Mouse (Mus musculus): ENCODE data around the gene Creg1. TPM values are rescaled to one million over a fixed set of nuclear protein-coding genes. Genes with fewer than 3 reads are reported as not detected.
A peak's percentile ranks its signal among the peaks of the same experiment; 100 is the strongest.

Creg1 gene
- polyA plus RNA-seq (2015; fragmentation: Nextera tagmentation; extraction: Ambion mirVana), result 60.8 and 68.6 TPM in 2 replicates

- H3K4me2 ChIP-seq (ENCODE audit: low read depth, low read length), result peak within 1 kb of the TSS; percentile 88
- H3K4me3 ChIP-seq (ENCODE audit: low read length), result peak within 1 kb of the TSS; percentile 90
- peak; percentile 98 for ATAC-seq (ENCODE audit: low read depth)
- peak within 1 kb of the TSS; percentile 85 for H3K9ac ChIP-seq (ENCODE audit: low read length)
- H3K9me3 ChIP-seq (ENCODE audit: control insufficient read depth, low read length), result no peaks in the 10 kb centered on the region
- no peaks in the 10 kb centered on the region; the same call in 1 of the 2 replicates for H3K27me3 ChIP-seq (ENCODE audit: control insufficient read depth, insufficient read depth, low read depth, low read length)
- under 1% methylated on average over 57 of the region's 57 CpGs for WGBS
- no peaks in the 10 kb centered on the region for H3K36me3 ChIP-seq (ENCODE audit: control insufficient read depth, insufficient read depth, low read length)
- H3K4me1 ChIP-seq (replicated peaks; ENCODE audit: control insufficient read depth, insufficient read depth, low read length), result peaks cover 11% of the 10 kb centered on the region
- H3K27ac ChIP-seq (ENCODE audit: low read length), result peak within 1 kb of the TSS; percentile 59
Observed at GRCm38 (mm10) chr1:165763635-165764372, at the start of gene Creg1. Gene Creg1, plus strand, starts transcription at chr1:165763746.

GRCm38 (mm10) chr1:165713798-165714197, 49.7 kb upstream of the Creg1 start:
- Histone ChIP-seq H3K27ac (ENCODE audit: low read length) (no peak overlapping the region), H3K4me3 (ENCODE audit: low read length) (no peak overlapping the region), H3K36me3 (ENCODE audit: control insufficient read depth, insufficient read depth, low read length) (no peaks in the 10 kb centered on the region), H3K4me2 (ENCODE audit: low read depth, low read length) (no peak overlapping the region), H3K4me1 (replicated peaks; ENCODE audit: control insufficient read depth, insufficient read depth, low read length) (peaks cover 19% of the 10 kb centered on the region), H3K27me3 (ENCODE audit: control insufficient read depth, insufficient read depth, low read depth, low read length) (no peaks in the 10 kb centered on the region), H3K9me3 (ENCODE audit: control insufficient read depth, low read length) (no peaks in the 10 kb centered on the region), H3K9ac (ENCODE audit: low read length) (no peak overlapping the region)
- ATAC-seq (ENCODE audit: low read depth), result no peak
- WGBS, result 64% methylated on average over 5 of the region's 5 CpGs

GRCm38 (mm10) chr1:165716426-165716825, 47.1 kb upstream of the Creg1 start:
- Histone ChIP-seq H3K27me3 (ENCODE audit: control insufficient read depth, insufficient read depth, low read depth, low read length) (no peaks in the 10 kb centered on the region), H3K27ac (ENCODE audit: low read length) (no peak overlapping the region), H3K9ac (ENCODE audit: low read length) (no peak overlapping the region), H3K4me3 (ENCODE audit: low read length) (no peak overlapping the region), H3K9me3 (ENCODE audit: control insufficient read depth, low read length) (no peaks in the 10 kb centered on the region), H3K4me2 (ENCODE audit: low read depth, low read length) (no peak overlapping the region), H3K36me3 (ENCODE audit: control insufficient read depth, insufficient read depth, low read length) (no peaks in the 10 kb centered on the region), H3K4me1 (replicated peaks; ENCODE audit: control insufficient read depth, insufficient read depth, low read length) (peaks cover 17% of the 10 kb centered on the region)
- no peak for ATAC-seq (ENCODE audit: low read depth)
- WGBS, result 87% methylated on average over 4 of the region's 4 CpGs

GRCm38 (mm10) chr1:165717711-165718542, 45.6 kb upstream of the Creg1 start:
- ATAC-seq (ENCODE audit: low read depth), result peak; percentile 91
- Histone ChIP-seq H3K9me3 (ENCODE audit: control insufficient read depth, low read length) (no peaks in the 10 kb centered on the region), H3K4me1 (replicated peaks; ENCODE audit: control insufficient read depth, insufficient read depth, low read length) (peaks cover 17% of the 10 kb centered on the region), H3K27ac (ENCODE audit: low read length) (peak overlapping the region; percentile 94), H3K4me3 (ENCODE audit: low read length) (peak overlapping the region; percentile 20), H3K27me3 (ENCODE audit: control insufficient read depth, insufficient read depth, low read depth, low read length) (no peaks in the 10 kb centered on the region), H3K4me2 (ENCODE audit: low read depth, low read length) (peak overlapping the region; percentile 53), H3K9ac (ENCODE audit: low read length) (peak overlapping the region; percentile 54), H3K36me3 (ENCODE audit: control insufficient read depth, insufficient read depth, low read length) (no peaks in the 10 kb centered on the region)
- 24% methylated on average over 11 of the region's 11 CpGs for WGBS

GRCm38 (mm10) chr1:165718543-165719105, 44.9 kb upstream of the Creg1 start:
- H3K36me3 ChIP-seq (ENCODE audit: control insufficient read depth, insufficient read depth, low read length), result no peaks in the 10 kb centered on the region
- peak overlapping the region; percentile 20 for H3K4me3 ChIP-seq (ENCODE audit: low read length)
- ATAC-seq (ENCODE audit: low read depth), result peak; percentile 37; the same call in 1 of the 2 replicates
- WGBS, result 20% methylated on average over 15 of the region's 15 CpGs
- H3K9ac ChIP-seq (ENCODE audit: low read length), result peak overlapping the region; percentile 54
- H3K4me1 ChIP-seq (replicated peaks; ENCODE audit: control insufficient read depth, insufficient read depth, low read length), result peaks cover 17% of the 10 kb centered on the region
- H3K27ac ChIP-seq (ENCODE audit: low read length), result peak overlapping the region; percentile 94
- H3K27me3 ChIP-seq (ENCODE audit: control insufficient read depth, insufficient read depth, low read depth, low read length), result no peaks in the 10 kb centered on the region
- no peaks in the 10 kb centered on the region for H3K9me3 ChIP-seq (ENCODE audit: control insufficient read depth, low read length)
- H3K4me2 ChIP-seq (ENCODE audit: low read depth, low read length), result peak overlapping the region; percentile 53

- Histone ChIP-seq H3K27me3 (ENCODE audit: control insufficient read depth, insufficient read depth, low read depth, low read length) (no peaks in the 10 kb centered on the region), H3K9me3 (ENCODE audit: control insufficient read depth, low read length) (no peaks in the 10 kb centered on the region), H3K4me1 (replicated peaks; ENCODE audit: control insufficient read depth, insufficient read depth, low read length) (peaks cover 17% of the 10 kb centered on the region), H3K4me3 (ENCODE audit: low read length) (no peak overlapping the region), H3K27ac (ENCODE audit: low read length) (no peak overlapping the region), H3K9ac (ENCODE audit: low read length) (no peak overlapping the region), H3K4me2 (ENCODE audit: low read depth, low read length) (no peak overlapping the region), H3K36me3 (ENCODE audit: control insufficient read depth, insufficient read depth, low read length) (no peaks in the 10 kb centered on the region)
- WGBS, result 84% methylated on average over 9 of the region's 9 CpGs
- ATAC-seq (ENCODE audit: low read depth), result no peak
Observed at GRCm38 (mm10) chr1:165722531-165723123, 40.9 kb upstream of the Creg1 start.

GRCm38 (mm10) chr1:165724219-165725033, 39.1 kb upstream of the Creg1 start:
- no peak for ATAC-seq (ENCODE audit: low read depth)
- Histone ChIP-seq H3K4me3 (ENCODE audit: low read length) (no peak overlapping the region), H3K27ac (ENCODE audit: low read length) (peak overlapping the region; percentile 26; the same call in 1 of the 2 replicates), H3K36me3 (ENCODE audit: control insufficient read depth, insufficient read depth, low read length) (no peaks in the 10 kb centered on the region), H3K4me1 (replicated peaks; ENCODE audit: control insufficient read depth, insufficient read depth, low read length) (peaks cover 4% of the 10 kb centered on the region; the same call in 1 of the 2 replicates), H3K27me3 (ENCODE audit: control insufficient read depth, insufficient read depth, low read depth, low read length) (no peaks in the 10 kb centered on the region), H3K9ac (ENCODE audit: low read length) (no peak overlapping the region), H3K9me3 (ENCODE audit: control insufficient read depth, low read length) (no peaks in the 10 kb centered on the region), H3K4me2 (ENCODE audit: low read depth, low read length) (no peak overlapping the region)
- 46% methylated on average over 11 of the region's 11 CpGs for WGBS

- ATAC-seq (ENCODE audit: low read depth), result no peak
- WGBS, result 86% methylated on average over 4 of the region's 4 CpGs
Observed at GRCm38 (mm10) chr1:165725039-165725644, 38.4 kb upstream of the Creg1 start.

More at GRCm38 (mm10) chr1:165725039-165725644, 38.4 kb upstream of the Creg1 start:
- no peaks in the 10 kb centered on the region for H3K27me3 ChIP-seq (ENCODE audit: control insufficient read depth, insufficient read depth, low read depth, low read length)
- H3K9ac ChIP-seq (ENCODE audit: low read length), result no peak overlapping the region; the same call in 1 of the 2 replicates
- no peaks in the 10 kb centered on the region for H3K36me3 ChIP-seq (ENCODE audit: control insufficient read depth, insufficient read depth, low read length)
- H3K27ac ChIP-seq (ENCODE audit: low read length), result no peak overlapping the region
- H3K4me3 ChIP-seq (ENCODE audit: low read length), result no peak overlapping the region
- H3K9me3 ChIP-seq (ENCODE audit: control insufficient read depth, low read length), result no peaks in the 10 kb centered on the region
- peaks cover 4% of the 10 kb centered on the region; the same call in 1 of the 2 replicates for H3K4me1 ChIP-seq (replicated peaks; ENCODE audit: control insufficient read depth, insufficient read depth, low read length)
- H3K4me2 ChIP-seq (ENCODE audit: low read depth, low read length), result no peak overlapping the region

Measured in lung, embryonic 16.5 days (tissue).